Mouse (Mus musculus) liver, adult 2 months (tissue): ENCODE data around the gene Washc3. TPM values are rescaled to one million over a fixed set of nuclear protein-coding genes. Genes with fewer than 3 reads are reported as not detected.

ENCODE experiments used
- DNase-seq: peaks from one replicate; pipeline ENCODE4 v3.0.0-alpha.2; 2011; ENCODE audit warnings: low read depth, low spot score; ENCODE audit errors: extremely low read depth
- H3K27ac ChIP-seq: fragments of 200-500 bp; replicated peaks from 2 replicates; pipeline ENCODE4 v1.5.1; 2012; ENCODE audit warnings: low read depth, mild to moderate bottlenecking, control low read depth, inconsistent platforms, low read length; ENCODE audit not compliant: insufficient read depth
- H3K27me3 ChIP-seq: fragments of 200-500 bp; 2 replicates; pipeline ENCODE4 v1.6.1; 2012; ENCODE audit warnings: mild to moderate bottlenecking, moderate library complexity, low read length, inconsistent platforms; ENCODE audit not compliant: control insufficient read depth, insufficient read depth
- H3K36me3 ChIP-seq: fragments of 200-500 bp; 2 replicates; pipeline ENCODE4 v1.6.1; 2012; ENCODE audit warnings: low read length, inconsistent platforms; ENCODE audit not compliant: control insufficient read depth, insufficient read depth
- H3K4me1 ChIP-seq: fragments of 200-500 bp; 2 replicates; pipeline ENCODE4 v1.6.1; 2011; ENCODE audit warnings: low read length; ENCODE audit not compliant: control insufficient read depth, insufficient read depth
- H3K4me3 ChIP-seq: fragments of 200-500 bp; 2 replicates; pipeline ENCODE4 v1.5.1; 2011; ENCODE audit warnings: low read depth, mild to moderate bottlenecking, control low read depth, low read length, moderate library complexity; ENCODE audit not compliant: insufficient read depth
- H3K79me2 ChIP-seq: fragments of 200-500 bp; 2 replicates; pipeline ENCODE4 v1.6.1; 2012; ENCODE audit warnings: inconsistent platforms, mild to moderate bottlenecking, low read length, moderate library complexity; ENCODE audit not compliant: control insufficient read depth, insufficient read depth
- H3K9ac ChIP-seq: fragments of 200-500 bp; 2 replicates; pipeline ENCODE4 v1.6.1; 2012; ENCODE audit warnings: low read depth, mild to moderate bottlenecking, control low read depth, inconsistent platforms, low read length
- CTCF ChIP-seq: fragments of 200-500 bp; IDR thresholded peaks from 2 replicates; pipeline ENCODE4 v1.5.1; 2011; ENCODE audit warnings: low read depth, low read length, control low read depth
- POLR2A ChIP-seq: fragments of 200-500 bp; IDR thresholded peaks from 2 replicates; pipeline ENCODE4 v1.6.1; 2011; ENCODE audit warnings: low read length, control low read depth; ENCODE audit not compliant: insufficient read depth; ENCODE audit errors: extremely low read depth
- WGBS: fragments of 180-500 bp; shearing (Covaris S2); methylation state at CpG from one replicate; pipeline ENCODE4 v1.1.7; 2018; 5-methylcytosine and 5-hydroxymethylcytosine counted together
- polyA plus RNA-seq: library from polyadenylated mRNA; depleted of rRNA; stranded (reverse); fragments of >200 nt; gene quantifications from 2 replicates; pipeline ENCODE4 v1.2.3, GENCODE M21; 2012
- total RNA-seq: library from RNA; depleted of rRNA; stranded (reverse); fragments of >200 nt; gene quantifications from 2 replicates; pipeline ENCODE4 v1.2.3, GENCODE M21; 2014

Washc3 gene
- total and polyA plus RNA-seq, 2 experiments, result 8.7 to 50.2 TPM

DNA sequence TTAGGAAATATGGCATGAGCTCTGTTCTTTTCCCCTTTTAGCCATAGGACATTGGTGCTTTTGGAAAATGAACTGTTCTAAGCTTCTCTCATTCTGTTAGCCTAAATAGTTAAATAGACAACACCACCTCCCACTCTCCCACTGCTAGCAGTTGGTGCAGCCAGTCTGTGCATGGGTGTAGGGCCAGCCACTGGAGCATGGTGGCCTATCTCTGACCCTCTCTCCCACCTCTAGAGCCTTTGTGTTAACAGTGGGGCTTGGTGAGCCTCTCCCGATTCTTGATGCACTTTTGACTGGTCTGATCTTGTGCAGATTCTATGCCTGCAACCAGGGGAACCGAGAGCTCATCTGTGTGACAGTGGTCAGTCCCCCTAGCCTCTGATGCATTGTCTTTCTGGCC, 31.9 kb downstream of the Washc3 start:
- H3K79me2 ChIP-seq, result no peaks in the 10 kb centered on the region
- DNase-seq, result no peak
- H3K27me3 ChIP-seq, result no peaks in the 10 kb centered on the region
- H3K36me3 ChIP-seq, result peaks cover 31% of the 10 kb centered on the region
- H3K9ac ChIP-seq, result no peak overlapping the region
- H3K27ac ChIP-seq, result no peak overlapping the region
- H3K4me3 ChIP-seq, result no peak overlapping the region
- no peak for TF ChIP-seq POLR2A
- WGBS, result 100% methylated on average over 2 of the region's 2 CpGs
- no peaks in the 10 kb centered on the region for H3K4me1 ChIP-seq

- no peaks in the 10 kb centered on the region for H3K79me2 ChIP-seq
- H3K27ac ChIP-seq, result no peak overlapping the region
- H3K27me3 ChIP-seq, result no peaks in the 10 kb centered on the region
- no peak overlapping the region for H3K9ac ChIP-seq
- H3K36me3 ChIP-seq, result peaks cover 15% of the 10 kb centered on the region
- 95% methylated on average over 13 of the region's 13 CpGs for WGBS
- TF ChIP-seq POLR2A (no peak), CTCF (no peak)
- DNase-seq, result no peak
- no peak overlapping the region for H3K4me3 ChIP-seq
- no peaks in the 10 kb centered on the region for H3K4me1 ChIP-seq
Observed at GRCm38 (mm10) chr10:88244681-88245080, 43.8 kb downstream of the Washc3 start.

GRCm38 (mm10) chr10:88250300-88250699, 49.4 kb downstream of the Washc3 start:
- peak; percentile 8 for DNase-seq
- WGBS, result 45% methylated on average over 3 of the region's 3 CpGs
- Histone ChIP-seq H3K36me3 (peaks cover 5% of the 10 kb centered on the region), H3K4me1 (no peaks in the 10 kb centered on the region), H3K9ac (no peak overlapping the region), H3K4me3 (no peak overlapping the region), H3K27ac (no peak overlapping the region), H3K79me2 (no peaks in the 10 kb centered on the region), H3K27me3 (no peaks in the 10 kb centered on the region)
- TF ChIP-seq POLR2A (no peak), CTCF (no peak)

GRCm38 (mm10) chr10:88252121-88252862, 51.4 kb downstream of the Washc3 start:
- H3K9ac ChIP-seq, result no peak overlapping the region
- no peaks in the 10 kb centered on the region for H3K79me2 ChIP-seq
- no peaks in the 10 kb centered on the region for H3K27me3 ChIP-seq
- no peak for DNase-seq
- H3K27ac ChIP-seq, result no peak overlapping the region
- H3K4me3 ChIP-seq, result no peak overlapping the region
- no peak for TF ChIP-seq CTCF
- TF ChIP-seq POLR2A, result no peak
- H3K4me1 ChIP-seq, result no peaks in the 10 kb centered on the region
- 77% methylated on average over 9 of the region's 9 CpGs for WGBS
- no peaks in the 10 kb centered on the region; the same call in 1 of the 2 replicates for H3K36me3 ChIP-seq

- WGBS, result 88% methylated on average over 2 of the region's 2 CpGs
- DNase-seq, result no peak
- no peaks in the 10 kb centered on the region for H3K4me1 ChIP-seq
- no peak overlapping the region for H3K4me3 ChIP-seq
- TF ChIP-seq CTCF, result no peak
- no peak for TF ChIP-seq POLR2A
- no peaks in the 10 kb centered on the region for H3K36me3 ChIP-seq
- no peak overlapping the region for H3K9ac ChIP-seq
- H3K27ac ChIP-seq, result no peak overlapping the region
- no peaks in the 10 kb centered on the region for H3K27me3 ChIP-seq
- H3K79me2 ChIP-seq, result no peaks in the 10 kb centered on the region
Observed at GRCm38 (mm10) chr10:88255556-88255955, 54.7 kb downstream of the Washc3 start.

DNA sequence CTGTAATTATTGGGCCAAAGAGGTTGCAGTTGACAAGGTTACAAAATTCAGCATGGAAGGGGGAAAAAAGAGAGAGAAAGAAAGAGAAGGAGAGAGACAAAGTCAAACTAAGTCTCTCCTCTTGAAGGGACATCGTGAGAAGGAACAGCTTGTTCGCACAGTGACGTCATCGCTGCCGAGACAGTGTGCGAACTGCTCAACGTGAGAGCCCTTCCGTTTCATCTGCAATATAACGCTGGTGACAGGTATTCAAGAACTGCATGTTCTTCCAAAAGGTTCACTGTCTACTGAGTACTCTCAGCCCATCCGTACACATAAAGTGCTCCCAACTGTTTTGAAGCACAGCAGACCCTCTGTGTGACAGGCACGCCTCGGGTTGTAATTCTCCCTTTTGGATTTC, 59.4 kb downstream of the Washc3 start:
- no peaks in the 10 kb centered on the region for H3K4me1 ChIP-seq
- no peaks in the 10 kb centered on the region for H3K36me3 ChIP-seq
- H3K27me3 ChIP-seq, result no peaks in the 10 kb centered on the region
- DNase-seq, result no peak
- H3K79me2 ChIP-seq, result no peaks in the 10 kb centered on the region
- 91% methylated on average over 12 of the region's 12 CpGs for WGBS
- H3K4me3 ChIP-seq, result no peak overlapping the region
- H3K27ac ChIP-seq, result no peak overlapping the region
- H3K9ac ChIP-seq, result no peak overlapping the region
- no peak for TF ChIP-seq POLR2A
- no peak for TF ChIP-seq CTCF
